Mouse (Mus musculus): ENCODE measurements around the gene Ppp3cb.

- TF ChIP-seq CTCF (IDR thresholded peaks at IDR 0.05; ENCODE audit: extremely low read depth, insufficient read length, insufficient replicate concordance, low read depth, low read length) (no peak), POLR2A (IDR thresholded peaks at IDR 0.05; ENCODE audit: low read depth, low read length) (no peak)
Measured at GRCm38 (mm10) chr14:20502966-20503365, 43.4 kb downstream of the Ppp3cb start.

Data from small intestine, adult 2 months (tissue).